Mouse (Mus musculus): ENCODE data around the gene Mvp. TPM values are rescaled to one million over a fixed set of nuclear protein-coding genes. Genes with fewer than 3 reads are reported as not detected.

Mvp gene
- polyA plus RNA-seq (2016; fragmentation: Nextera tagmentation; extraction: Ambion mirVana) = 3.3 and 4.0 TPM in 2 replicates

DNA sequence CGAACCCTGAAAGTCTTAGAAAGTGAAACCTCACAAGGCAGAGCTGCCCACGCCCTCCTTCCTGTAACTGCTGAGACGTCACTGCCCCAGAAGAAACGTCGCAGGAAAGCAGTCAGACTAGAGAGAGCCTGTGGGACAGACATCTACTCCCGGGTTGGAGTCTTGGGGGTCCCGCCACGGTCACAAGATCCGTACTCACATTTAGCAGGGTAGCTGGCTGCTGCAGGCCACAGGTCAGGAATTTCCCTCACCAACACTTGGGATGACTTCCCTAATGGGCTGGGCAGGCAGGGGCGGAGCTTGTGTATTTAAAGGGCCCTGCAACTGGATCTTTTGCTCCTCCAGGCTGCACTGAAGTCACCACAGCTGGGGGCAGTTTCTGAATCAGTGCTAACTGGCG is at the start of gene Mvp:
Gene Mvp, minus strand, starts transcription at position 302 of the 400 bp plus-strand sequence.
- H3K4me3 ChIP-seq = peak within 1 kb of the TSS; percentile 87
- H3K36me3 ChIP-seq = peaks cover 48% of the 10 kb centered on the region

DNA sequence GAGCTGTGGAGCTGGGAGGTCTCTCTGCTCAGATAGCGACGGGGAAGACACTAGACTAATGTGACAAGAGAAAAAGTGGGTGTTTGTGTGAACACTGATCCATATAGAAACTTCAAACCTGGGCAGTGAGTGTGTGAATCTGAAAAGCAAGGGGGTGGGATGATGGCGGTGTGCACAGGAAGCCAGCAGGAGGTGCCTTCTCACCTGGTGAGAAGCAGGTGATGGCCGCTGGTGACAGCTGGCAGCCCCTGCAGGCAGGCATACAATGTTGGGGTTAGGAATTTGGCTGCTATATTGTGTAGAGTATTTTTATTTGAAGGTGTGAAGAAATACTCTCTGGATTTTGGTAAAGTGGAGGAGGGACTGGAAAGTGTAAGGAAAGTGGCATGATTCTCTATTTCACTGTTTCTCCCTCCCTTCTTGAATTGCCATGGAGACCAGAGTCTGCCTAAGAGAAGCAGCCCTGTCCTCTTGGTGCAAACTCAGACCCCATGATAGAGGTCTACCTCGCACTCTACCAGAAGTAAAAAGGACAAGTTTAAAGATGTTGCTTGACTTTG is 40.7 kb upstream of the Mvp start:
- Histone ChIP-seq H3K4me1 (no peaks in the 10 kb centered on the region), H3K27ac (no peak overlapping the region), H3K4me3 (no peak overlapping the region), H3K9me3 (replicated peaks) (no peaks in the 10 kb centered on the region), H3K36me3 (no peaks in the 10 kb centered on the region), H3K27me3 (ENCODE audit: low read depth, poor library complexity, severe bottlenecking) (no peaks in the 10 kb centered on the region; the same call in 1 of the 2 replicates)
- 69% methylated on average over 5 of the region's 5 CpGs for WGBS
- DNase-seq (ENCODE audit: low spot score) = no peak

More for the DNA sequence above, at the start of gene Mvp:
- Histone ChIP-seq H3K27ac (peak within 1 kb of the TSS; percentile 98), H3K4me1 (peaks cover 42% of the 10 kb centered on the region), H3K9me3 (replicated peaks) (no peaks in the 10 kb centered on the region), H3K27me3 (ENCODE audit: low read depth, poor library complexity, severe bottlenecking) (no peaks in the 10 kb centered on the region)
- 50% methylated on average over 11 of the region's 11 CpGs for WGBS
- DNase-seq (ENCODE audit: low spot score) = peak; percentile 54

DNA sequence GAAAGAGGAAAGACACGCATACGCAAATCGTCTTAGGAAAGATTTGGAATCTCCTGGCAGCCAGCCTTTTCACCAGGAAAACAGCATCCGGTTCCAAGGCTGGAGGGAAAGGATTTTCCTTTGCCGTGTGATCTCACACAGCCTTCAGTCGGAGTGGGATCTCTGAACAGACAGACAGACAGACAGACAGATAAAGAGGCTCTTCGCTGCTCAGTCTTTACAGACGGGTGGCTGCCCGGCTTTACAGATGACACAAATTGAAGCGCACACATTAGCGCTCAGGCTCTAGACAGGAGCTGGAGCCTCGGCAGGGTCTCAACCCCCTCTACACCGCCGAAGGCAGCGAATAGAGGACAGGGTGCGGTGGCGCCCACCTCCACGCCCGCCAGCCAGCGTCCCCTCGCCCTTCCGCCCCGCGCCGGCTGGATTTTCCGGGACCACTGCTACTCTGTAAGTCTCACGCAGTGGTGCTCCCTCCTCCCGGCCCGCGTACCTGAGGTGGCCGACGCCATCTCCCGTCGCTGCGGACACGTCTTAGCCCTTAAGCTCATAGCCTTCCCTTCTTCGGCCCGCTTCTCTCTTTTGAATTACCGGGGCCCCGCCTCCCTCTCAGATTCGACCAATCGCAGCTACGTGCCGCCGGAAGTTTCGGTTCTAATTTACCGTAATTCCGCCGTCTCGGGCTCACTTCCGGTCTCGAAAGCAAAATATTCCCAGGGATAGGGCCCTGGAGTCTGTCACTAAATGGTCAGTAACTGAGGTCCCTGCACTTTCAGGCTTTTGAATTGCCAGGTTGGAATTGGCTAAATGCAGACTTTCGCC is 27.6 kb upstream of the Mvp start, which contains the start of gene Kif22:
Gene Kif22, minus strand, starts transcription at position 621 of the 822 bp plus-strand sequence.
- Histone ChIP-seq H3K9me3 (replicated peaks) (no peaks in the 10 kb centered on the region), H3K4me1 (peaks cover 20% of the 10 kb centered on the region), H3K27ac (peak within 1 kb of the TSS; percentile 94), H3K4me3 (peak within 1 kb of the TSS; percentile 97), H3K27me3 (ENCODE audit: low read depth, poor library complexity, severe bottlenecking) (no peaks in the 10 kb centered on the region), H3K36me3 (peaks cover 36% of the 10 kb centered on the region)
- under 1% methylated on average over 53 of the region's 53 CpGs for WGBS
- peak; percentile 89 for DNase-seq (ENCODE audit: low spot score)

DNA sequence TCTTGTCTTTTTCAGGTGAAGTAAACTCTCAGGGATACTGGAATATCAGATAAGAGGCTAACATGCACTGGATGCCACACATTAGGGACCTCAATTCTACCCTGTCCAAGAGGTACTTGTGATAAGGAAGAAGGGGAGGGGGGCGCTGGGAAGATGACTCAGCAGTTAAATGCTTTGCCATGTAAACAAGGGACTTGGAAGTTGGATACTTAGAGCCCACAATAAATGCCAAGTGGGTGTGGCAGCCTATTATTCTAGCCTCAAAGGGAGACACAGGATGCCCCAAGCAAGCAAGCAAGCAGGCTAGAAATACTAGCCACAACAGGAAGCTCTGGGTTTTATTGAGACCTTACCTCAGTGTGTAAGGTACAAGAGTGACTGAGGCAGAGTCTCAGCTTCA is 16.8 kb upstream of the Mvp start:
- Histone ChIP-seq H3K9me3 (replicated peaks) (no peaks in the 10 kb centered on the region), H3K27ac (no peak overlapping the region), H3K4me3 (no peak overlapping the region), H3K36me3 (peaks cover 91% of the 10 kb centered on the region), H3K4me1 (peaks cover 10% of the 10 kb centered on the region), H3K27me3 (ENCODE audit: low read depth, poor library complexity, severe bottlenecking) (no peaks in the 10 kb centered on the region)
- 91% methylated on average over 1 of the region's 1 CpGs for WGBS
- no peak for DNase-seq (ENCODE audit: low spot score)

DNA sequence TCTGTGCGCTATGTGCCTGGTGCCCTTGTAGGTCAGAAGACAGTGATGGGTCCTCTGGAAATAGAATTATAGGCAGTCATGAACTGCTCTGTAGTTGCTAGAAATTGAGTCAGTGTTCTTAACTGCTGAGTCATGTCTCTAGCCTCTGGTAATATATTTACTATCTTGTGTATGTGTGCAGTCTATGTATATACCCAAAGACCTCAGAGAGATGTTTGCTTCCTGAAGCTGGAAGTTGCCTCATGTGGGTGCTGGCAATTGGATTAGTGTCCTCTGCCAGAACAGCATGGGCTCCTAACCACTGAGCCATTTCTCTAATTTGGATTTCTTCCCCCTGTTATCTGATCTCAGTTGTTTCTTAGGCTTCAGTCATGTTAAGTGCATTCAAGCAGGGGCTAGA is 15.8 kb upstream of the Mvp start:
- WGBS = 100% methylated on average over 1 of the region's 1 CpGs
- peaks cover 86% of the 10 kb centered on the region for H3K36me3 ChIP-seq

DNA sequence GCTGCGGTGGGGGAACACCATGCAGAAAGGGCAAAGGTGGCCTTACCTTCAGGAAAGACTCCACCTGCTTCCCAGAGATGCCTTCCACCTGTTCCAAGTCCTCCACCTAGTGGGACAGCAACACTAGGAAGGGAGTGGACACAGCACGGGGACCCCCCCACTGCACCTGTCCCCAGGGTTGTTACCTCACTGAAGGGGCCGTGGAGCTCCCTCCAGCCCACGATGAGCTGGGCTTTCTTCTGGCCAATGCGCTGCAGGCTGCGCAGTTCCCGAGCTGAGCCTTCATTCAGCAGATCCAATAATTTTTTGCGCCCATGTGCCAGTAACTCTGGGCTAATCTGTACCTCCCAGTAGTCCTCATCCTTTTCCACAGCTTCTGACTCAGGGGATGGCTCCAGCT is 13.5 kb upstream of the Mvp start:
- Histone ChIP-seq H3K36me3 (peaks cover 86% of the 10 kb centered on the region), H3K9me3 (replicated peaks) (no peaks in the 10 kb centered on the region), H3K4me1 (peaks cover 33% of the 10 kb centered on the region), H3K27ac (peak overlapping the region; percentile 99), H3K27me3 (ENCODE audit: low read depth, poor library complexity, severe bottlenecking) (no peaks in the 10 kb centered on the region), H3K4me3 (peak overlapping the region; percentile 83)
- WGBS = 78% methylated on average over 8 of the region's 8 CpGs
- DNase-seq (ENCODE audit: low spot score) = no peak

More for the DNA sequence above, 15.8 kb upstream of the Mvp start:
- Histone ChIP-seq H3K27ac (no peak overlapping the region), H3K27me3 (ENCODE audit: low read depth, poor library complexity, severe bottlenecking) (no peaks in the 10 kb centered on the region), H3K9me3 (replicated peaks) (no peaks in the 10 kb centered on the region), H3K4me1 (peaks cover 10% of the 10 kb centered on the region), H3K4me3 (no peak overlapping the region)
- no peak for DNase-seq (ENCODE audit: low spot score)

DNA sequence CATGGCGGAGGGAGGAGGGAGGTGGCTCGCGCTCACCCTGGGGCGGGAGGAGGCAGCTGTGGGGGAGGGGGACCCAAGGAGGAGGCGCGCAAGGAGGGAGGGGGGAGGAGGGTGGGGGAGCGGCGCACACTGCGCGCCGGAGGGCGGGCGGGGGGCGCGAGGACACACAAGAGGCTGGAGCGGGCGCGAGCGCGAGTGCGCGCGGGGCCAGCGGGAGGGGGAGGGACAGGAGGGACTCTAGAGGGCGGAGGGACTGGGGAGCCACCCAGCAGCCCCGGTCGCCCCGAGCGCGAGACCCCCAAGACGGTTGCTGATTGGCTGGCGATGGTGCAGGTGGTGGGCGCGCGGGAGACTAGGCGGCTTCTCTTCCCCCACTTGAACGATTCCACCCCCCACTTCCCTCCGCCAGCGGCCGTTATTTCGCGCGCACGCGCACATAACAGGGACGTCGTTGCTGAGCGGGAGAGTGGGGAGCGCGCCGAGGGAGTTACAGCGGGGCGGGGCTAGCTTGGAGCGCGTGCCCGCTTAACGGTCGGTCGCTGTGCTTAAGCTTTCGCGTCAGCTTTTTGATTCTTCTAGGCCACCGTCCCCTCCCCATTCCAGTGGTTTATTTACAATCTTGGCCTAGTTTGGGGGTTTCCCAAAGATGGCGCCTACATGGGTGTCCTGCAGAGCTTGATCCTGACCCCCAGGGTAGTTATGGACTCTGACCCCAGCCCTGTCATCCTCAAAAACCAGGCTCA is 12.7 kb upstream of the Mvp start, which contains the start of gene Maz:
Gene Maz, minus strand, starts transcription at position 54 of the 743 bp plus-strand sequence.
- Histone ChIP-seq H3K36me3 (peaks cover 86% of the 10 kb centered on the region), H3K27ac (peak within 1 kb of the TSS; percentile 99), H3K27me3 (ENCODE audit: low read depth, poor library complexity, severe bottlenecking) (no peaks in the 10 kb centered on the region), H3K4me3 (peak within 1 kb of the TSS; percentile 83), H3K9me3 (replicated peaks) (no peaks in the 10 kb centered on the region), H3K4me1 (peaks cover 41% of the 10 kb centered on the region)
- peak; percentile 99 for DNase-seq (ENCODE audit: low spot score)
- under 1% methylated on average over 54 of the region's 63 CpGs for WGBS

DNA sequence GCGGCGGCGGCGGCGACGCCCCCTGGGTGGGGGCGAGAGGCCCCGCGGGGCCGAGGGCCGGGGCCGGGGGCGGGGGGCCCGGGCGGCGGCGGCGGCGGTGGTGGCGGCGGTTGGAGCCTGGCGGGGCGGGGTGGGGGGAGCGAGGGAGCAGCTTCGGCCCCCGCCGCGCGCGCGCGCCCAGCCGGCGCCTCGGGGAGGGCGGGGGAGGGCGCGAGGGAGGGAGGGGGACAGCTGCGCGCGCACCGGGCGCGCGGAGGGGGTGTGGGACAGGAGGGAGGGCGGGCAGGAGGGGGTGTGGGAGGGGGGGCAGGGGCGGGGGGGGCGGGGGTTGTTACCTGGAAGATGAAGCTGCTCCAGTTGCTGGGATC is 12.2 kb upstream of the Mvp start:
- no peaks in the 10 kb centered on the region for H3K27me3 ChIP-seq (ENCODE audit: low read depth, poor library complexity, severe bottlenecking)
- WGBS = 0% methylated on average over 2 of the region's 48 CpGs
- peak overlapping the region; percentile 99 for H3K27ac ChIP-seq
- DNase-seq (ENCODE audit: low spot score) = no peak
- peaks cover 85% of the 10 kb centered on the region for H3K36me3 ChIP-seq
- H3K4me1 ChIP-seq = peaks cover 46% of the 10 kb centered on the region
- H3K4me3 ChIP-seq = peak overlapping the region; percentile 83
- no peaks in the 10 kb centered on the region for H3K9me3 ChIP-seq (replicated peaks)

DNA sequence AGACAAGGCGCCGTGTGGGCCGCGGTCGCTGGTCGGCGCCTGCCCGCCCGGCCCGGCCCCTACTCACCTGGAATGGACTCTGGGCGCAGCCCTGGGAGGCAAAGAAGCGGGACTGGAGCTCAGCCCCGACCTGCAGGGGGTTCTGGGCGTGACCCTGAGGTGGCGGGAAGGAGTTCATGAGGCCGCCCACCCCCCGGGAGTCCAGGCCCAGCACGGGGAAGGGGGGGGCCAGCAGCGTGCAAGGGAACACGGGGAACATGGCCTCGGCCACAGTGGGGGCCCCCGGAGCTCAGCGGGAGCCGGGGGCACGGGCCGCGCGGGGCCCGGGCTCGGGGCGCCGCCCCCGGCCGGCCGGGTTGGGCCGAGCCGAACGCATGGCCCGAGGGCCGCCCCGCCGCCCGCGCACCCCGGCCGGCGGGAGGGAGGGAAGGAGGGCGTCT is 11.8 kb upstream of the Mvp start:
- peaks cover 83% of the 10 kb centered on the region for H3K36me3 ChIP-seq
- peak overlapping the region; percentile 83 for H3K4me3 ChIP-seq
- peaks cover 50% of the 10 kb centered on the region for H3K4me1 ChIP-seq

DNA sequence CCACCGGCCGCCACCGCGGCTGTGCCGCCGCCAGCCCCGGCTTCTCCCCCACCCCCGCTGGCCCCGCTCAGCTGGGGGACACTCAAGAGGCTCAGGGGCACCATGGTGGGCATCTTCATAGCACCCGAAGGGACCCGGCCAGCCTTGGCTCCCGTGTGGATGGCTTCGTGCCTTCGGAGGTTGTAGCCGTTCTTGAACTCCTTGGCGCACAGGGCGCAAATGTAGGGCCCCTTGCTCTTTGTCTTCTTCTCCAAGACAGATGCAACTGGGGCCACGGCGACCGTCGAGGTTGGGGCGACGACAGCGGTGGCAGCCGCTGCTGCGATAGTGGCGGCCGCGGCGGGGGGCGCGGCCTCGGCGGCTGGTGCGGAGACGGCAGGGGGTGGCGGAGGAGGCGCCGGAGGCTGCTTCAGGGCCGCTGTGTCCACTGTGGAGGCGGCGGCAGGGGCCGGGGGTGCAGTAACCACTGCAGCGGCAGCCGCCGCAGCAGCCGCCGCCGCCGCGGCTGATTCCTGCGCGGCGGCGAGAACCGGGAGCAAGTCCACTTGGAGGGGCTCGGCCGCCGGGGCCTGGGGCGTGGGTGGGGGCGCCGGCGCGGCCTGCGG is 11.2 kb upstream of the Mvp start:
- H3K27me3 ChIP-seq (ENCODE audit: low read depth, poor library complexity, severe bottlenecking) = no peaks in the 10 kb centered on the region
- no peak for DNase-seq (ENCODE audit: low spot score)
- H3K9me3 ChIP-seq (replicated peaks) = no peaks in the 10 kb centered on the region
- H3K4me3 ChIP-seq = peak overlapping the region; percentile 83
- peaks cover 78% of the 10 kb centered on the region for H3K36me3 ChIP-seq
- peaks cover 56% of the 10 kb centered on the region for H3K4me1 ChIP-seq
- H3K27ac ChIP-seq = peak overlapping the region; percentile 99
- WGBS = under 1% methylated on average over 65 of the region's 65 CpGs

More for the DNA sequence above, 11.8 kb upstream of the Mvp start:
- H3K27me3 ChIP-seq (ENCODE audit: low read depth, poor library complexity, severe bottlenecking) = no peaks in the 10 kb centered on the region
- H3K9me3 ChIP-seq (replicated peaks) = no peaks in the 10 kb centered on the region
- peak overlapping the region; percentile 99 for H3K27ac ChIP-seq
- under 1% methylated on average over 45 of the region's 48 CpGs for WGBS
- DNase-seq (ENCODE audit: low spot score) = peak; percentile 84

DNA sequence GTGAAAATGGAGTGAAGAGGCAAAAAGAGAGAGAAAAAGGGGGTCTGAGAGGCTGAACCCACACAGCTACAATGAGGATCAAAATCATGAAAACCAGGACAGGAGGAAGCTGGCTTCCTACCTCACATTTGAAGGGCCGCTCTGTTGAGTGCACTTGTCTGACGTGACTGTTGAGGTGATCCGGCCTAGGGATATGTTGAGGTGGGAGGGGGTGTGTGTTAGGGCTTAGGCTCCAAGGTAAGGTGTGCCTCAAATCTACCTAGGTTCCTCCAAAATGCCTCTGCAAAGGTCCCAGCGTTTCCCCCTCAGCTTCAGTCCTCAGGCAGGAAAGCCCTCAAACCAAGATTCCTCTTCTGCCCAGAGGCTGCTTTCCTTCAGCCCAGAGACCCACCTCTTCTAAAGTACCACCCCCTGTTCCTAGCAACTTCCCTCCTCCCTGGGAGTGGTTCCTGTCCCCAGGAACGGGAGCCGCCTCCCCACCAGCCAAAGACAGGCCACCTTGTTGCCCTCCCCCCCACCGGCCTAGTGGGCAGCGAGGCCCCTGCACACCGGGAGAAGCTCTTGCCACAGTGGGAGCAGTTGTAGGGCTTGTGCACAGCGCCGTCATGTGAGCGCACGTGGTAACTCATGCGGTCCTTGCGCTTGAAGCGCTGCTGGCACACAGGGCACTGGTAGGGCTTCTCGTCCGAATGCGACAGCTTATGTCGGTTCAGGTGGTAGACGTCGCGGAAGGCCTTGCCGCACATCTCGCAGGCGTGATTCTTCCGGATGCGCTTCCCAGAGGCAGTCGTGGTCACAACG is 10.5 kb upstream of the Mvp start:
- Histone ChIP-seq H3K27ac (peak overlapping the region; percentile 99), H3K4me1 (peaks cover 63% of the 10 kb centered on the region), H3K27me3 (ENCODE audit: low read depth, poor library complexity, severe bottlenecking) (no peaks in the 10 kb centered on the region), H3K36me3 (peaks cover 71% of the 10 kb centered on the region), H3K9me3 (replicated peaks) (no peaks in the 10 kb centered on the region), H3K4me3 (peak overlapping the region; percentile 83)
- DNase-seq (ENCODE audit: low spot score) = peak; percentile 83
- under 1% methylated on average over 30 of the region's 30 CpGs for WGBS

Data from limb, embryonic 10.5 days (tissue).